Mouse (Mus musculus) heart, postnatal 0 days (tissue): ENCODE measurements at regions not wholly inside any gene's neighbourhood (a gene's known extent, or its start where the extent isn't known, plus 50 kb on each side); places are given as distances from the start of the nearest gene placed in this dataset.

Experiments
- ATAC-seq: fragments of 200-750 bp; cut with Nextera tagmentation; 2 replicates; pipeline ENCODE4 v1.8.0; 2017; ENCODE audit warnings: low read depth, moderate number of reproducible peaks, moderate library complexity; ENCODE audit not compliant: insufficient read depth
- DNase-seq: peaks from one replicate; pipeline ENCODE4 v3.0.0-alpha.2; 2016; ENCODE audit warnings: low spot score
- H3K27ac ChIP-seq: fragments of 300-500 bp; sonication (generic); 2 replicates; pipeline ENCODE4 v1.5.1; 2014; ENCODE audit warnings: low read depth, mild to moderate bottlenecking
- H3K27me3 ChIP-seq: fragments of 300-500 bp; sonication (generic); 2 replicates; pipeline ENCODE4 v1.6.1; 2014; ENCODE audit warnings: low read length, mixed read lengths; ENCODE audit not compliant: control insufficient read depth, insufficient read depth
- H3K36me3 ChIP-seq: fragments of 300-500 bp; sonication (generic); replicated peaks from 2 replicates; pipeline ENCODE4 v1.6.1; 2014; ENCODE audit warnings: low read length, mixed read lengths; ENCODE audit not compliant: control insufficient read depth, insufficient read depth
- H3K4me1 ChIP-seq: fragments of 300-500 bp; sonication (generic); 2 replicates; pipeline ENCODE4 v1.6.1; 2014; ENCODE audit warnings: antibody characterized with exemption; ENCODE audit not compliant: control insufficient read depth, insufficient read depth
- H3K4me2 ChIP-seq: fragments of 300-500 bp; sonication (generic); 2 replicates; pipeline ENCODE4 v1.6.1; 2014; ENCODE audit warnings: low read depth, mild to moderate bottlenecking, low read length, moderate library complexity
- H3K4me3 ChIP-seq: fragments of 300-500 bp; sonication (generic); 2 replicates; pipeline ENCODE4 v1.5.1; 2014; ENCODE audit warnings: low read depth, low read length
- H3K9ac ChIP-seq: fragments of 300-500 bp; sonication (generic); replicated peaks from 2 replicates; pipeline ENCODE4 v1.6.1; 2014; ENCODE audit warnings: low read depth, low read length, mixed read lengths
- H3K9me3 ChIP-seq: fragments of 300-500 bp; sonication (generic); replicated peaks from 2 replicates; pipeline ENCODE4 v1.6.1; 2016; ENCODE audit warnings: low read length; ENCODE audit not compliant: control insufficient read depth
- CTCF ChIP-seq: IDR thresholded peaks from 2 replicates; pipeline ENCODE4 v1.5.1; 2016; ENCODE audit warnings: antibody characterized with exemption, control low read depth, low read depth
- EP300 ChIP-seq: IDR thresholded peaks from 2 replicates; pipeline ENCODE4 v1.6.1; 2016; ENCODE audit warnings: antibody characterized with exemption, low read depth
- WGBS: fragments of 180-500 bp; shearing (Covaris S2); extraction: QIAGEN DNeasy Blood & Tissue Kit; methylation state at CpG from one replicate; pipeline ENCODE4 v1.1.7; 2014; 5-methylcytosine and 5-hydroxymethylcytosine counted together

- Histone ChIP-seq H3K4me3 (no peak overlapping the region), H3K27me3 (no peaks in the 10 kb centered on the region), H3K4me1 (no peaks in the 10 kb centered on the region), H3K9ac (no peak overlapping the region), H3K9me3 (no peaks in the 10 kb centered on the region), H3K36me3 (no peaks in the 10 kb centered on the region), H3K27ac (no peak overlapping the region), H3K4me2 (no peak overlapping the region)
- 51% methylated on average over 7 of the region's 7 CpGs for WGBS
- ATAC-seq = no peak
- DNase-seq = no peak
- no peak for TF ChIP-seq CTCF
- TF ChIP-seq EP300 = no peak
Measured at GRCm38 (mm10) chr12:82085771-82086400, 83.2 kb upstream of the Sipa1l1 start.

GRCm38 (mm10) chr12:82086441-82086840 is 82.7 kb upstream of the Sipa1l1 start:
- Histone ChIP-seq H3K9ac (no peak overlapping the region), H3K9me3 (no peaks in the 10 kb centered on the region), H3K4me2 (no peak overlapping the region), H3K4me1 (no peaks in the 10 kb centered on the region), H3K36me3 (no peaks in the 10 kb centered on the region), H3K27me3 (no peaks in the 10 kb centered on the region), H3K4me3 (no peak overlapping the region), H3K27ac (no peak overlapping the region)
- DNase-seq (no peak), ATAC-seq (no peak)
- TF ChIP-seq EP300 (no peak), CTCF (no peak)

- DNase-seq (no peak), ATAC-seq (no peak)
- Histone ChIP-seq H3K4me2 (no peak overlapping the region), H3K9ac (no peak overlapping the region), H3K4me3 (no peak overlapping the region), H3K4me1 (no peaks in the 10 kb centered on the region), H3K9me3 (no peaks in the 10 kb centered on the region), H3K27me3 (no peaks in the 10 kb centered on the region), H3K36me3 (no peaks in the 10 kb centered on the region), H3K27ac (no peak overlapping the region)
- TF ChIP-seq EP300 (no peak), CTCF (no peak)
- 86% methylated on average over 6 of the region's 6 CpGs for WGBS
Measured at GRCm38 (mm10) chr12:82089288-82089687, 79.8 kb upstream of the Sipa1l1 start.

- Histone ChIP-seq H3K4me3 (no peak overlapping the region), H3K9ac (no peak overlapping the region), H3K4me1 (no peaks in the 10 kb centered on the region), H3K27me3 (no peaks in the 10 kb centered on the region), H3K4me2 (no peak overlapping the region), H3K9me3 (0 out of 2 replicates have a peak, but pooled peaks cover 3% of the 10 kb centered on the region), H3K27ac (no peak overlapping the region), H3K36me3 (no peaks in the 10 kb centered on the region)
- DNase-seq = no peak
- TF ChIP-seq EP300 (no peak), CTCF (no peak)
- WGBS = 77% methylated on average over 7 of the region's 7 CpGs
- ATAC-seq = no peak
Measured at GRCm38 (mm10) chr12:82093317-82093716, 75.8 kb upstream of the Sipa1l1 start.

GRCm38 (mm10) chr12:82095396-82095795 is 73.7 kb upstream of the Sipa1l1 start:
- Histone ChIP-seq H3K4me1 (no peaks in the 10 kb centered on the region), H3K27ac (no peak overlapping the region), H3K4me3 (no peak overlapping the region), H3K27me3 (no peaks in the 10 kb centered on the region), H3K9me3 (0 out of 2 replicates have a peak, but pooled peaks cover 3% of the 10 kb centered on the region), H3K4me2 (no peak overlapping the region), H3K9ac (no peak overlapping the region), H3K36me3 (no peaks in the 10 kb centered on the region)
- DNase-seq = no peak
- 98% methylated on average over 1 of the region's 1 CpGs for WGBS
- ATAC-seq = no peak
- TF ChIP-seq EP300 (no peak), CTCF (no peak)

- Histone ChIP-seq H3K27ac (no peak overlapping the region), H3K4me3 (no peak overlapping the region), H3K4me1 (no peaks in the 10 kb centered on the region), H3K36me3 (no peaks in the 10 kb centered on the region), H3K9ac (no peak overlapping the region), H3K4me2 (no peak overlapping the region), H3K9me3 (0 out of 2 replicates have a peak, but pooled peaks cover 3% of the 10 kb centered on the region), H3K27me3 (no peaks in the 10 kb centered on the region)
- DNase-seq (no peak), ATAC-seq (no peak)
- no peak for TF ChIP-seq EP300
- no peak for TF ChIP-seq CTCF
- 72% methylated on average over 6 of the region's 6 CpGs for WGBS
Measured at GRCm38 (mm10) chr12:82097126-82097525, 72.0 kb upstream of the Sipa1l1 start.
